Mouse (Mus musculus) bone marrow, adult 2 months (tissue): Measurements from ENCODE around the gene Cpe.

ENCODE experiments used
- CTCF ChIP-seq: fragments of 200-500 bp; IDR thresholded peaks from 2 replicates; pipeline ENCODE4 v1.5.1; 2011; ENCODE audit warnings: low read length, control low read depth; ENCODE audit not compliant: control insufficient read depth, insufficient read depth
- POLR2A ChIP-seq: fragments of 200-500 bp; IDR thresholded peaks from 2 replicates; pipeline ENCODE4 v1.6.1; 2011; ENCODE audit warnings: low read depth, mild to moderate bottlenecking, control low read depth, low read length, borderline replicate concordance; ENCODE audit not compliant: control insufficient read depth

DNA sequence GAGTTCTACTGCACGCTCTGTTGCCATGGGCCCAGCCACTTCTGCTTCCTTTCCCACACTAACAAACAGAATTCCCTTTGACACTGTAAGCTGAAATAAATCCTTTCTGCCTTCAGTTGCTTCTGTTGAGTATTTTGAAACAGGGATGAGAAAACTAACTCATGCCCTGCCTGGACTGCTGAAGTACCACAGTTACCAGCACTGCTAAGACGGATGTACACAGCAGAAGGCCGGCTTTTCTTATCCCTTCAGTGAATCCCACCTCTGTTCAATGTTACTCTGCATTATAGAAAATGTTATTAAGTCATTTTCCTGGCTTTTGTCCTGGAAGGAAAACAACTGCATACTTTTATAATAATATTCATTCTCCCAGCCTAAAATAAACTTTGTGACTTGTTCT, 45.7 kb downstream of the Cpe start:
- TF ChIP-seq CTCF (no peak), POLR2A (no peak)
